Mouse (Mus musculus): ENCODE results near the gene Dnajb8. TPM values are rescaled to one million over a fixed set of nuclear protein-coding genes. Genes with fewer than 3 reads are reported as not detected.

Dnajb8 gene
- total and polyA plus RNA-seq, 2 experiments from 2014 or later = not detected

DNA sequence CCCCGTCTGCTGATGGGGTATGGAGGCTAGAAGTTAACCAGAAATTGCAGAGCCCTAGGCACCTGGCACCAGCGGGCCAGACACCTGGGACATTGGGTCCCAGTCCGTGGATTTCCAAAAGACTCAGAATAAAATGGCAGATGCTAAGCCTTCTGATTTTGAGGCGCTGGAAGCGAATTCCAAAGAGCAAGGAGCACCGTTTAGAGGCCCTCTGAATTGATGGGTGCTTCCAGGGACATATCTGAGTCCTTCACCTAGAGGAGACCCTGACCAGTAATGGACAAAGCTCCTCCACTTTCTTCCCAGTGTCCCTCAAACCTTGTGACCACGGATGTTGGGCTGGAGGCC is 27.1 kb upstream of the Dnajb8 start:
- ATAC-seq (no peak), DNase-seq (no peak)
- Histone ChIP-seq H3K4me1 (ENCODE audit: insufficient read depth) (0 out of 2 replicates have a peak, but pooled peaks cover 10% of the 10 kb centered on the region), H3K27ac (ENCODE audit: low read depth, low read length) (no peak overlapping the region), H3K36me3 (ENCODE audit: insufficient read depth) (no peaks in the 10 kb centered on the region), H3K4me2 (ENCODE audit: low read depth) (no peak overlapping the region), H3K4me3 (ENCODE audit: low read depth, low read length) (no peak overlapping the region), H3K9me3 (ENCODE audit: low read length) (no peaks in the 10 kb centered on the region), H3K9ac (no peak overlapping the region), H3K27me3 (ENCODE audit: insufficient read depth, low read length) (peaks cover 85% of the 10 kb centered on the region)
- WGBS = 6% methylated on average over 7 of the region's 7 CpGs
- no peak for TF ChIP-seq CTCF (IDR thresholded peaks at IDR 0.05; ENCODE audit: low read depth)

- TF ChIP-seq CTCF (IDR thresholded peaks at IDR 0.05; ENCODE audit: low read depth) = no peak
- Histone ChIP-seq H3K9me3 (ENCODE audit: low read length) (no peaks in the 10 kb centered on the region), H3K4me2 (ENCODE audit: low read depth) (peak overlapping the region; percentile 24; the same call in 1 of the 2 replicates), H3K9ac (no peak overlapping the region), H3K4me3 (ENCODE audit: low read depth, low read length) (no peak overlapping the region), H3K27me3 (ENCODE audit: insufficient read depth, low read length) (peaks cover 84% of the 10 kb centered on the region), H3K36me3 (ENCODE audit: insufficient read depth) (no peaks in the 10 kb centered on the region), H3K4me1 (ENCODE audit: insufficient read depth) (0 out of 2 replicates have a peak, but pooled peaks cover 10% of the 10 kb centered on the region), H3K27ac (ENCODE audit: low read depth, low read length) (no peak overlapping the region)
- WGBS = 3% methylated on average over 33 of the region's 33 CpGs
- ATAC-seq = no peak
- DNase-seq = peak; percentile 63
Observed at GRCm38 (mm10) chr6:88196054-88196732, 25.9 kb upstream of the Dnajb8 start.

GRCm38 (mm10) chr6:88196733-88197312 is 25.2 kb upstream of the Dnajb8 start:
- H3K4me3 ChIP-seq (ENCODE audit: low read depth, low read length) = peak overlapping the region; percentile 17; the same call in 1 of the 2 replicates
- no peaks in the 10 kb centered on the region for H3K36me3 ChIP-seq (ENCODE audit: insufficient read depth)
- peaks cover 84% of the 10 kb centered on the region for H3K27me3 ChIP-seq (ENCODE audit: insufficient read depth, low read length)
- H3K27ac ChIP-seq (ENCODE audit: low read depth, low read length) = no peak overlapping the region
- TF ChIP-seq CTCF (IDR thresholded peaks at IDR 0.05; ENCODE audit: low read depth) = no peak
- ATAC-seq = no peak
- 1% methylated on average over 39 of the region's 44 CpGs for WGBS
- H3K4me2 ChIP-seq (ENCODE audit: low read depth) = peak overlapping the region; percentile 24
- H3K4me1 ChIP-seq (ENCODE audit: insufficient read depth) = 0 out of 2 replicates have a peak, but pooled peaks cover 10% of the 10 kb centered on the region
- no peaks in the 10 kb centered on the region for H3K9me3 ChIP-seq (ENCODE audit: low read length)
- peak; percentile 46 for DNase-seq
- no peak overlapping the region for H3K9ac ChIP-seq

DNA sequence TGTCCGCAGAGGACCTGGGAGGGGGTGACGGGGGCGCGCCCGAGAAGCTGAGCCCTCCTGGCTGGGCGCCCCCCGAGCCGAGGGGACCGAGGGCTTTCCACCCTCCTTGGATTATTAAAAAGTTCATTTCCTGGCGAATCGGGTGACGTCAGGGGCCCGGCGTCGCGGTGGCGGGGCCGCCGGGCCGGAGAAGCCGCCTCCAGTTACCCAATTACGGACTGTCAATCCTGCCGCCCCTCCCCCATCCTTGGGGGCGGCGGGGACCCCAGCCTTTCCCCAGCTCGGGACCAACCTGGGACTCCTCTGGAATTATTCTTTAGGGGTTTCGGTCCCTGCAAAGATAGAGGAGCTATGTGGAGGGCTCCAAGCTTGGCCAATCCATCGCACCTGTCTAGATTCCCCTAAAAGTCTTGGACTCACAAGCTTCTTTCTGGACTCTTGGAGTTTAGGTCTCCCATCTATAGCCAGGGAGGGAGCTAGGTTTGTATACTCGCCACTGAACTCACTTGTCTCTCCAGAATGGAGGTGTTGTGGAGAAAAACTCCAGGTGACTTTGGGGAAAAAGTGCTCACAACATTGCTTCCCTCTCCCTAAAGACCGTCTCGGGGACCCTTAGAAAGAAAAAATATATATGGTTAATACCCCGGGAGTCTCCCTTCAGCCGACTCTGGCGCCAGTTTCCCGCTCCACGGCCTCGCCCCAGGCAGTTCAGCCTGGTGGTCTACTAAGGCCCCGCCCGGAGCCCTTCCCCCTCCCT is 24.6 kb upstream of the Dnajb8 start:
- H3K4me1 ChIP-seq (ENCODE audit: insufficient read depth) = 0 out of 2 replicates have a peak, but pooled peaks cover 10% of the 10 kb centered on the region
- H3K36me3 ChIP-seq (ENCODE audit: insufficient read depth) = no peaks in the 10 kb centered on the region
- DNase-seq (no peak), ATAC-seq (no peak)
- H3K27ac ChIP-seq (ENCODE audit: low read depth, low read length) = no peak overlapping the region
- peak overlapping the region; percentile 17; the same call in 1 of the 2 replicates for H3K4me3 ChIP-seq (ENCODE audit: low read depth, low read length)
- no peak overlapping the region for H3K9ac ChIP-seq
- peaks cover 85% of the 10 kb centered on the region for H3K27me3 ChIP-seq (ENCODE audit: insufficient read depth, low read length)
- 2% methylated on average over 39 of the region's 39 CpGs for WGBS
- no peak for TF ChIP-seq CTCF (IDR thresholded peaks at IDR 0.05; ENCODE audit: low read depth)
- no peaks in the 10 kb centered on the region for H3K9me3 ChIP-seq (ENCODE audit: low read length)
- H3K4me2 ChIP-seq (ENCODE audit: low read depth) = peak overlapping the region; percentile 24

GRCm38 (mm10) chr6:88198070-88198940 is 23.8 kb upstream of the Dnajb8 start:
- no peak; the same call in 1 of the 2 replicates for ATAC-seq

GRCm38 (mm10) chr6:88199001-88199717 is 22.9 kb upstream of the Dnajb8 start:
- DNase-seq (peak; percentile 48), ATAC-seq (no peak)
- WGBS = 2% methylated on average over 39 of the region's 39 CpGs

More at GRCm38 (mm10) chr6:88198070-88198940, 23.8 kb upstream of the Dnajb8 start:
- H3K27ac ChIP-seq (ENCODE audit: low read depth, low read length) = no peak overlapping the region
- H3K4me1 ChIP-seq (ENCODE audit: insufficient read depth) = 0 out of 2 replicates have a peak, but pooled peaks cover 10% of the 10 kb centered on the region
- under 1% methylated on average over 57 of the region's 62 CpGs for WGBS
- peak overlapping the region; percentile 23 for H3K4me3 ChIP-seq (ENCODE audit: low read depth, low read length)
- H3K9ac ChIP-seq = no peak overlapping the region
- DNase-seq = no peak
- no peak for TF ChIP-seq CTCF (IDR thresholded peaks at IDR 0.05; ENCODE audit: low read depth)
- no peaks in the 10 kb centered on the region for H3K9me3 ChIP-seq (ENCODE audit: low read length)
- peaks cover 81% of the 10 kb centered on the region for H3K27me3 ChIP-seq (ENCODE audit: insufficient read depth, low read length)
- peak overlapping the region; percentile 35 for H3K4me2 ChIP-seq (ENCODE audit: low read depth)
- no peaks in the 10 kb centered on the region for H3K36me3 ChIP-seq (ENCODE audit: insufficient read depth)

More at GRCm38 (mm10) chr6:88199001-88199717, 22.9 kb upstream of the Dnajb8 start:
- Histone ChIP-seq H3K36me3 (ENCODE audit: insufficient read depth) (no peaks in the 10 kb centered on the region), H3K9me3 (ENCODE audit: low read length) (no peaks in the 10 kb centered on the region), H3K27ac (ENCODE audit: low read depth, low read length) (no peak overlapping the region), H3K4me3 (ENCODE audit: low read depth, low read length) (peak overlapping the region; percentile 23), H3K9ac (no peak overlapping the region), H3K4me1 (ENCODE audit: insufficient read depth) (0 out of 2 replicates have a peak, but pooled peaks cover 8% of the 10 kb centered on the region), H3K4me2 (ENCODE audit: low read depth) (peak overlapping the region; percentile 35), H3K27me3 (ENCODE audit: insufficient read depth, low read length) (peaks cover 86% of the 10 kb centered on the region)
- no peak for TF ChIP-seq CTCF (IDR thresholded peaks at IDR 0.05; ENCODE audit: low read depth)

Measured in forebrain, postnatal 0 days (tissue).